Mouse (Mus musculus) right cerebral cortex, postnatal 4 days (tissue): ENCODE measurements at regions not wholly inside any gene's neighbourhood (a gene's known extent, or its start where the extent isn't known, plus 50 kb on each side); places are given as distances from the start of the nearest gene placed in this dataset.
A peak's percentile ranks its signal among the peaks of the same experiment; 100 is the strongest.
"Not testable (repeated sequence)": the region's sequence is repeated elsewhere in the genome, so short reads cannot be mapped to it uniquely, and the experiment has no call there.

Source experiments
- DNase-seq: peaks from one replicate; pipeline ENCODE4 v3.0.0-alpha.2; 2022

DNA sequence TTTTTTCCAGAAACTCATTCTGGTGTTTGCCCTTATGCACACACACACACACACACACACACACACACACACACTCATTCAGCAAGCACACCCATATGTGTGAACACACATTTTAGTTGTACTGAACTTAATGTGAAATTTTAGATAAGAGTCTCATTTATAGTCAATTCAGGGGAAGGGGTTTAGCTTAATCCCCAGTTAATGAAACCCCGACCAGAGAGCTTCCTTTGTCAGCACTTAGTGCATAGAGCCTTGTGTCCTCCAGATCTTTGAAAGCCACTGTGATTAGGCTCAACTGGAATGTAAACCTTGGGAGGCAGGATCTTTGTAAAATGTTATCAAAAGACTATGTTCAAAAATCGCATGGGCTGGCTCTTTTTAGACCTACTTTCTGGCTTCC, 53.4 kb downstream of the Rps12 start:
- no peak for DNase-seq

DNA sequence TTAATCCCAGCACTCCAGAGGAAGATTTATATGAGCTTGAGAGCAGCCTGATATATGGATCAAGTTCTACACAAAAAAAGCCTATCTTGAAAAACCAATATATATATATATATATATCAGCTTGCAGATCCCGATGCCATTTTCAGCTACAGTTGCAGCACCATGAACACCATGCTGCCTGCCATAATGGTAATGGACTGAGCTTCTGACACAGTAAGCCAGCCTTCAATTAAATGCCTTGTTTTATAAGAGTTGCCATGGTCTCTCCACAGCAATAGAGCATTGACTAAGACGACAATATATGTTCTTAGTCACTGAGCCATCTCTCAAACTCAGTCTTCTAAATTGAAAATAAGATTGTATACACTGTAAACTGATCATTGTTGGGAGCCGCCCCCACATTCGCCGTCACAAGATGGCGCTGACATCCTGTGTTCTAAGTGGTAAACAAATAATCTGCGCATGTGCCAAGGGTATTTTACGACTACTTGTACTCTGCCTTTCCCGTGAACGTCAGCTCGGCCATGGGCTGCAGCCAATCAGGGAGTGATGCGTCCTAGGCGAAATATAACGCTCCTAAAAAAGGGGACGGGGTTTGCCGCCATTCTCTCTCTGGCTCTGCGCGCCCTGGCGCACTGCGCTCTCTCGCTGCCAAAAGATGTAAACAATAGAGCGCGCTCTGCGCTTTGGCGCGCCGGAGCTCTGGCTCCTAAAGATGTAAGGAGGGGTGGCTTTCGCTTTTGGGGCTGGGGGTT, 60.9 kb downstream of the Rps12 start:
- not testable (repeated sequence) for DNase-seq

GRCm38 (mm10) chr10:23718124-23718523, 69.0 kb downstream of the Rps12 start:
- DNase-seq = no peak

- DNase-seq = no peak
Measured at GRCm38 (mm10) chr10:23715511-23715910, 71.6 kb downstream of the Rps12 start.

DNA sequence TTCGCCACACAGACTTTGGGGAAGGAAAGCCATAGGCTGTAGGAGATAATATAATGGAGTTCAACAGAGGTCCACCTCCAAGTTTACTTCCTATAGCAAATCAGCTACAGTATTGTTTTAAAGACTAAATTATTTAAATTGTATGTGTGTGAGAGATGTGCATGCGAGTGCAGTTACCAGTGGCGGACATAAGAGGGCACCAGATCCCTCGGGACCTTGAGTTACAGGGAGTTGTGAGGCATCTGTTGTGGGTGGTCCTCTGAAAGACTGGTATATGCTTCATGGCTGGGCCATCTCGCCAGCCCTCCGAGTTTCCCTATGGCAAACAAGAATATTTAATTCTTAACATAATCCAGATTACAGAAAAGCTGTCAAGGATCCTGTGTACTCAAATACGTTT, 72.0 kb downstream of the Rps12 start:
- DNase-seq = no peak

DNA sequence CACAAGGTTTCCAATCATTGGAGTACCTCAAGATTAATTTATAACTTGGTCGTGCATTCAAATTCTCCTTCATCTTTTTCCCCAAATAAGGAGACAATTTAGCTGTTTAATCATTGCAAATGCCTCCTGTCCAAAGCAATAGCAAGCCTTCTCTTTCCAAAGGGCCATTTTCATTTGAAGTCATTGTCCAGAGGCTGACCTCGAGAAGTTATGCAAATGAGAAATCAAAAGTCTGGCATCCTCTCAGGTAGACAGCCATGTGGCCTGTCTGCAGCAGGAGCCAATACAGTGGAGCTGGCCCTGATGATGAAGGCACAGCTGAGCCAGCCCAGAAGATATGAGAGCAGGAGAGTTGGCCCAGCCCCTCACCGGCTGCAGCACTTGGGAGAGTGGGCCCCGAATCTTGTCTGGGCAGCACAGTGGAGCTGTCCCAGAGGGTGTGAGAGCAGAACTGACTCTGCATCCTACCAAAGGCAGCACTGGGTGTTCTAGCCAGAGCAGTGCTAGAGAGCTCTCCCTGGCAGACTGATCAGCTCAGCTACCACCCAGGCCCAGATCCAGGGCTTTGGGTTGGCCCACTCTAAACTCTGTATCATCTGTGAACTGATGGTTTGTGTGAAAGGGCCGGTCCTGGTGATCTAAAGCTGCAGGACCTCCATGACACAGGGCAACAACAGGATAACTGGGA, 74.2 kb downstream of the Rps12 start:
- DNase-seq = no peak

- DNase-seq = no peak
Measured at GRCm38 (mm10) chr10:23711416-23712171, 75.5 kb downstream of the Rps12 start.

- no peak for DNase-seq
Measured at GRCm38 (mm10) chr10:23710999-23711398, 76.1 kb downstream of the Rps12 start.

GRCm38 (mm10) chr10:23708261-23708660, 78.8 kb downstream of the Rps12 start:
- no peak for DNase-seq

- no peak for DNase-seq
Measured at GRCm38 (mm10) chr10:23707141-23707540, 79.9 kb downstream of the Rps12 start.

DNA sequence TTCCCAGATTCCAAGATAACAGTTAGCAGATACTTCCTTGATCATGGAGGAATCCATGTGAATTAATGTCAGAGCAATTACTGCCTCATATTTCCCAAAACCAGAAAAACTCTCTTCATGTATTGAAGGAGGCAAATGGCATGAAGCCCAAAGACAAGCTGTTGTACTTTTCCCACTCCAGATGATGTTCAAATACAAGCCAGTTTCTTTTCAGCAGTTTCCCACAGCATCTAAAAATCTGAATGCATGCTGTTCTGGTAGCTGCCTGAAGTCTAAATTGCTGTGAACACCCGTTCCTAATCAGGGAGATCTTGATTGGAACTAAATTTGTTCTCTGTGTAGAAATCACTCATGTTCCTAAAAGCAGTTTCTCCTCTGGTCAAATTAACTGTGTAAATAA, 83.0 kb downstream of the Rps12 start:
- DNase-seq = no peak

- no peak for DNase-seq
Measured at GRCm38 (mm10) chr10:23691291-23691690, 95.8 kb downstream of the Rps12 start.

GRCm38 (mm10) chr10:23686969-23687368, 100.1 kb downstream of the Rps12 start:
- no peak for DNase-seq

- no peak for DNase-seq
Measured at GRCm38 (mm10) chr10:23683078-23683477, 104.0 kb downstream of the Rps12 start.

- no peak for DNase-seq
Measured at GRCm38 (mm10) chr10:23675911-23676310, 111.2 kb downstream of the Rps12 start.

- DNase-seq = peak; percentile 66
Measured at GRCm38 (mm10) chr10:23674633-23675515, 112.2 kb downstream of the Rps12 start.

DNA sequence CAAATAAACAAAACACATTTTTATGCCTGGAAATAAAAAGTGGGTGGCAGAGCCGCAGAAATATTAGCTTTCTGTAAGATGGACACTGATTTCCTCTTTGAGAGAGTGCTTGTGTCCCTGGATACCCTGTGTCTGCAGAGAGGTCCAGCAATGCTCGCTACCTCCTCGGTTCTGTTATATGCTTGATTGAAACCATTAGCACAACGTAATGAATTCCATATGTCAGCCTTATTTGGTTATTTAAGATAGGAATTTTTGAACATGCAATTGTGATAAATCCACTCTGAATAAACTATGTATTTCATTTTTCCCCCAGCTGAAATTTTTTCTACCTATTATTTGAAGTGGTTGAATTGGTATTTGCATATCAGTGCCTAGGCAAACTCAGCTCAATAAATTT, 114.8 kb downstream of the Rps12 start:
- no peak for DNase-seq

DNA sequence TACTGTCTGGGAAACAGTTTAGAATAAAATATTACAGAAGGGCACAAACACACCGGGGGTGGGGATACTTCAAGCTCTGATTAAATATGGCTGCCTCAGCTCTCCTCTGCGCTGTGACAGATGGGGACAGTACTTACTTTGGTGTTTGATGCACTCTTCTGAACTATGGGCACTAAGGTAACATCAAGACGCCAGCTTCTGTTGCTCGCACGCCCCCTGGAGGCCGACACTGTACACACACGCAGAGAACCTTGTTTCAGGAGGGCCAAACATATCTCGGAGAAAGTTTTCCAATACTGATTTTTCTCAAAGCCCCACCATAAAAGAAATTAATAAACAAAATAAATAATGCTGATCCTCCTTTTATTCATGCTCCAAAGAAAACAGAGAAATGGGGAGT, 115.6 kb downstream of the Rps12 start:
- peak; percentile 32 for DNase-seq

DNA sequence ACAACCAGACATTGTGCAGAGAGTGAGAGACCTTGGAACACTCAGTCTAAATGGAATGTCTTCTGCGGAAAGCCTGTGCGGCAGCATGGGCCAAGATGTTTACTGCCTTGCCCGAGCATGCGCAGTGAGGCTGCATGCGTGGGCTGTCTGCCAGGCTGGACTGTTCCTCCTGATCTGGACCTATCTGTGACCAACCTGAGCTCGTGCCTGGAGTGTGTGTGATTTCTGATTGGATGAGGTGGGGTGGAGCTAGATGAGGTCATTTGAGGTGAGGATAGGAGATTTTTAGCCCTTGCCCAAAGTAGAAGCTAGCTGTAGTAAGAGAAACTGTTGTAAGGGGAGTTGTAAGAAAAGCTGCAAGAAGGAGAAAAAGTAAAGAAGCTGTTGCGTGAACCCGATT, 121.2 kb downstream of the Rps12 start:
- not testable (repeated sequence) for DNase-seq

GRCm38 (mm10) chr10:23626201-23626600, 160.9 kb downstream of the Rps12 start:
- no peak for DNase-seq

DNA sequence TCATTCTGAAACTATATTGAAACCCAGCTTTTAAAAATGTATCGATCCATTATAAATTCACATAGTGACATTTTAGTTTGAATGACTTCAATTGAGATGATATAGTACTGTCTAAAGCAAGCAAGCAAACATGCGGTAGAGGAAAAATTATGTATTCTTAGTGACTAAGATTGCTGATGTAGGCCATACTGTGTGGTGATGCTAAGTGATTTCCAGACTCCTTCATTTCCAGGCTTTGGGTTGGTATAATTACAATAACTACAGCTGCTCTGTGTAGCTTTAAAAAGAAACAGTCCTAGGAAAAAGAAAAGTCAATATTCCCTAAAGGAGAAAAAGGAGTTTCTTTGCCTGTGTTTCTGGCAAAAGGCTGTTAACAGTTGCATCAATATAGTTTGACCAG, 175.0 kb downstream of the Rps12 start:
- DNase-seq = no peak

GRCm38 (mm10) chr10:23611183-23611582, 175.9 kb downstream of the Rps12 start:
- DNase-seq = peak; percentile 54

DNA sequence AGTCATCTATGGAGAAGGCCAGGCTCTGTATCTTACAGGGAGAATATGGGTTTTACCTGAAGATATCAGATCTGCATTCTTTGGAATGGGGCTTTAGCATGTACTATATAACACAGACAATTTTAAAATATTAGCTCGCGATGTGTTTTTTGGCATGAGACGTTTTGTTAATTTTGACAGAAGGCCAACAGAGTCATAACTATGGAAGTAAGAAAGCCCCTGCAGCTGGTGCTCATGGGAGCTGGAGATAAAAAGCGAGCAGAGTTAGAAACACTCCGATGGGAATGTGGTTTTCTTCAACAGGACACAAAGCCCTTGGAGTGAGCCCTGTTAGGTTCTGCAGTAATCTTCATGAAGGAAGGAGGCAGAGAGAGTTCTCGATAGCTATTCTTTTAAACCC, 176.6 kb downstream of the Rps12 start:
- DNase-seq = no peak
